Mouse (Mus musculus) forebrain, postnatal 0 days (tissue): Measurements from ENCODE around the gene Ryr2. TPM values are rescaled to one million over a fixed set of nuclear protein-coding genes. Genes with fewer than 3 reads are reported as not detected.
"Not testable (repeated sequence)": the region's sequence is repeated elsewhere in the genome, so short reads cannot be mapped to it uniquely, and the experiment has no call there.

Experiments used
- ATAC-seq: fragments of 200-750 bp; cut with Nextera tagmentation; 2 replicates; pipeline ENCODE4 v1.8.0; 2017; ENCODE audit warnings: mild to moderate bottlenecking, moderate library complexity
- DNase-seq: peaks from one replicate; pipeline ENCODE4 v3.0.0-alpha.2; 2015
- H3K27ac ChIP-seq: fragments of 300-500 bp; sonication (generic); 2 replicates; pipeline ENCODE4 v1.5.1; 2014; ENCODE audit warnings: low read depth, mild to moderate bottlenecking, antibody characterized with exemption, low read length, moderate library complexity, mixed read lengths
- H3K27me3 ChIP-seq: fragments of 300-500 bp; sonication (generic); 2 replicates; pipeline ENCODE4 v1.6.1; 2014; ENCODE audit warnings: mild to moderate bottlenecking, low read length, mixed read lengths; ENCODE audit not compliant: insufficient read depth
- H3K36me3 ChIP-seq: fragments of 300-500 bp; sonication (generic); 2 replicates; pipeline ENCODE4 v1.6.1; 2014; ENCODE audit warnings: mild to moderate bottlenecking, moderate library complexity; ENCODE audit not compliant: insufficient read depth
- H3K4me1 ChIP-seq: fragments of 300-500 bp; sonication (generic); 2 replicates; pipeline ENCODE4 v1.6.1; 2014; ENCODE audit warnings: antibody characterized with exemption; ENCODE audit not compliant: insufficient read depth
- H3K4me2 ChIP-seq: fragments of 300-500 bp; sonication (generic); 2 replicates; pipeline ENCODE4 v1.6.1; 2014; ENCODE audit warnings: low read depth, mild to moderate bottlenecking, moderate library complexity
- H3K4me3 ChIP-seq: fragments of 300-500 bp; sonication (generic); 2 replicates; pipeline ENCODE4 v1.5.1; 2014; ENCODE audit warnings: low read depth, low read length, mixed read lengths
- H3K9ac ChIP-seq: fragments of 300-500 bp; sonication (generic); 2 replicates; pipeline ENCODE4 v1.6.1; 2014; ENCODE audit warnings: mild to moderate bottlenecking
- H3K9me3 ChIP-seq: fragments of 300-500 bp; sonication (generic); 2 replicates; pipeline ENCODE4 v1.6.1; 2016; ENCODE audit warnings: low read length
- CTCF ChIP-seq: sonication (generic); IDR thresholded peaks from 2 replicates; pipeline ENCODE4 v1.5.1; 2016; ENCODE audit warnings: antibody characterized with exemption, control low read depth, low read depth
- WGBS: fragments of 180-500 bp; shearing (Covaris S2); extraction: QIAGEN DNeasy Blood & Tissue Kit; methylation state at CpG from one replicate; pipeline ENCODE4 v1.1.7; 2014; 5-methylcytosine and 5-hydroxymethylcytosine counted together
- polyA plus RNA-seq: library from polyadenylated mRNA; unstranded; fragments of >200 nt; fragmentation: Nextera tagmentation; extraction: Ambion mirVana; gene quantifications from 2 replicates; pipeline ENCODE4 v1.2.1, GENCODE M21; 2015
- total RNA-seq: library from RNA; depleted of rRNA; stranded (reverse); fragments of >200 nt; gene quantifications from 2 replicates; pipeline ENCODE4 v1.2.3, GENCODE M21; 2014

Gene Ryr2
- total and polyA plus RNA-seq, 2 experiments from 2014 or later, result 2.1 to 22.8 TPM

GRCm38 (mm10) chr13:11836304-11837078, 270.3 kb downstream of the Ryr2 start:
- 21% methylated on average over 6 of the region's 6 CpGs for WGBS
- TF ChIP-seq CTCF, result no peak

GRCm38 (mm10) chr13:11831210-11831609, 275.5 kb downstream of the Ryr2 start:
- no peak overlapping the region for H3K27ac ChIP-seq
- no peak for TF ChIP-seq CTCF
- H3K4me2 ChIP-seq, result no peak overlapping the region
- H3K9me3 ChIP-seq, result no peaks in the 10 kb centered on the region
- DNase-seq (no peak), ATAC-seq (no peak)
- H3K27me3 ChIP-seq, result no peaks in the 10 kb centered on the region
- WGBS, result 80% methylated on average over 4 of the region's 4 CpGs
- H3K36me3 ChIP-seq, result no peaks in the 10 kb centered on the region
- H3K4me1 ChIP-seq, result no peaks in the 10 kb centered on the region
- no peak overlapping the region for H3K4me3 ChIP-seq
- H3K9ac ChIP-seq, result no peak overlapping the region

More at GRCm38 (mm10) chr13:11836304-11837078, 270.3 kb downstream of the Ryr2 start:
- Histone ChIP-seq H3K4me3 (no peak overlapping the region), H3K27ac (no peak overlapping the region), H3K4me2 (no peak overlapping the region), H3K9ac (no peak overlapping the region), H3K9me3 (no peaks in the 10 kb centered on the region), H3K36me3 (no peaks in the 10 kb centered on the region), H3K4me1 (no peaks in the 10 kb centered on the region), H3K27me3 (no peaks in the 10 kb centered on the region)
- no peak for ATAC-seq
- no peak for DNase-seq

DNA sequence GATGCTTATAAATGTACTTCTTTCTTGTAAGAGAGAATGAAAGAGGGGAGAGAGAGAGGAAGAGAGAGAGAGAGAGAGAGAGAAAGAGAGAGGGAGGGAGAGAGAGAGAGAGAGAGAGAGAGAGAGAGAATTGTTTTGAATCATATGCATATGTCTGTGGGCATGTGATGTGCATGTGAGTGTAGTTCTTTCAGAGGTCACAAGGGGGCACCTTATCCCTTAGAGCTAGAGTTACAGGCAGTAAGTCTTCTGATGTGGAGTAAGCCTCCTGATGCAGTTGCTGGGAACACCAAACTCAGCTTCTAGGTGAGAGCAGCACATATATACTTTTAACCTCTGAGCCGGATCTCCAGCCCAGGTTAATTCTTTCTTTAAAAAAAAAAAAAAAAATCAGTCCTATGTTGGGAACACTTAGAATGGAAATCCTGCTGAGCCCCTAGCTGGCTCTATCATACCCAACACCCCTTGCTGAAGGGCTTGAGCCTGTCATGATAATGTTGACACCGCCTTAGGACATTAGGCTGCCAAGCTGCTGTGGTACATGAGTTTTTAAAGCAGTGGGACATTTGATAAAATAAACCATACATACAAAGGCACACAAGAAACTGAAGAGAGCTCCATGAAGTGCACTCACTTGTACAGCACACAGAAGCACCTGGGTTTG, 281.1 kb downstream of the Ryr2 start:
- no peaks in the 10 kb centered on the region for H3K27me3 ChIP-seq
- H3K9me3 ChIP-seq, result no peaks in the 10 kb centered on the region
- 89% methylated on average over 2 of the region's 2 CpGs for WGBS
- DNase-seq (no peak), ATAC-seq (no peak)
- TF ChIP-seq CTCF, result peak; percentile 29
- H3K27ac ChIP-seq, result no peak overlapping the region
- H3K9ac ChIP-seq, result no peak overlapping the region
- no peak overlapping the region for H3K4me3 ChIP-seq
- H3K4me2 ChIP-seq, result no peak overlapping the region
- H3K36me3 ChIP-seq, result no peaks in the 10 kb centered on the region
- no peaks in the 10 kb centered on the region for H3K4me1 ChIP-seq

- DNase-seq (no peak), ATAC-seq (no peak)
Measured at GRCm38 (mm10) chr13:11818723-11819122, 288.0 kb downstream of the Ryr2 start.

DNA sequence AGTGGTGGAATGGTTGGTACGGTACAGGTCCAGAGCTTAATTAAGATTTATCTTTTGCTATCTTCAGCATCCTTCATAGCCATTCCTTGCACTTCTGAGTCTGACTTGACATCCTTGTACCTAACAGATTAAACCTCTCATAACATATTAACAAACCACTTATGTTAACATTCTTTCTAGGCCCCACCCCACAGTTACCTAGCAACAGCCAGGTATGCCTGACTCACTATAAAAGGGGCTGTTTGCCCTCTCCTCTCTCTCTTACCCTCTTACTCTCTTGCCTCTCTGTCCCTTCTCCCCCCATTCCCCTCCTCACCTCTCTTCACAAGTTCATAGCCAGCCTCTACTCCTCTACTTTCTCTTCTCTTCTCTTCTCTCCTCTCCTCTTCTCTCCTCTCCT, 297.4 kb downstream of the Ryr2 start:
- not testable (repeated sequence) for H3K27ac ChIP-seq, H3K4me2 ChIP-seq, H3K4me1 ChIP-seq, H3K27me3 ChIP-seq, DNase-seq, H3K9ac ChIP-seq, H3K9me3 ChIP-seq, H3K36me3 ChIP-seq, ATAC-seq, H3K4me3 ChIP-seq
- 92% methylated on average over 1 of the region's 1 CpGs for WGBS

More at GRCm38 (mm10) chr13:11818723-11819122, 288.0 kb downstream of the Ryr2 start:
- TF ChIP-seq CTCF, result no peak
- no peak overlapping the region for H3K4me2 ChIP-seq
- no peaks in the 10 kb centered on the region for H3K36me3 ChIP-seq
- H3K27ac ChIP-seq, result no peak overlapping the region
- no peaks in the 10 kb centered on the region for H3K4me1 ChIP-seq
- no peaks in the 10 kb centered on the region for H3K27me3 ChIP-seq
- WGBS, result 74% methylated on average over 3 of the region's 3 CpGs
- H3K9ac ChIP-seq, result no peak overlapping the region
- no peak overlapping the region for H3K4me3 ChIP-seq
- H3K9me3 ChIP-seq, result no peaks in the 10 kb centered on the region

DNA sequence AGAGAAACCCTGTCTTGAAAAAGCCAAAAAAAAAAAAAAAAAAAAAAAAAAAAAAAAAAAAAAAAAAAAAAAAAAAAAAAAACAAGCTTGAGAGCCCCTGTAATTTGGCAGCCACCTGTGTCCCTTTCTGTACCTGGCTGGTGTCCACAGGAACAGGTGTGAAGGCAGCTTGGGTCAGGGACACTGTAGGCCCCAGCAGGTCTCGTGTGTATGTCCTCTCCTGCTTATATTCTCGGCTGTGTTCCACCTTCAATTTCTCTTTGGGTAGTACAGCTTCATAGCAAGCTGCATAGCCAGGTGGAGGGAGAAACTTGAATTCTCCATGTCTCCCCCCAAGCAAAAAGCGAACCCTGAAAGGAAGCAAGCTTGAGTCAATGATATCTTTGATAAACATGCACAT, 314.2 kb downstream of the Ryr2 start:
- H3K4me2 ChIP-seq, result no peak overlapping the region
- H3K36me3 ChIP-seq, result no peaks in the 10 kb centered on the region
- H3K9ac ChIP-seq, result no peak overlapping the region
- H3K4me1 ChIP-seq, result no peaks in the 10 kb centered on the region
- H3K27ac ChIP-seq, result no peak overlapping the region
- TF ChIP-seq CTCF, result no peak
- H3K4me3 ChIP-seq, result no peak overlapping the region
- no peaks in the 10 kb centered on the region for H3K27me3 ChIP-seq
- 85% methylated on average over 3 of the region's 3 CpGs for WGBS
- no peak for ATAC-seq
- no peak for DNase-seq
- no peaks in the 10 kb centered on the region for H3K9me3 ChIP-seq

GRCm38 (mm10) chr13:11790536-11790935, 316.2 kb downstream of the Ryr2 start:
- no peaks in the 10 kb centered on the region for H3K36me3 ChIP-seq
- WGBS, result 56% methylated on average over 5 of the region's 5 CpGs
- no peak overlapping the region for H3K4me3 ChIP-seq
- H3K9ac ChIP-seq, result no peak overlapping the region
- no peak overlapping the region for H3K27ac ChIP-seq
- no peak for TF ChIP-seq CTCF
- ATAC-seq (no peak), DNase-seq (peak; percentile 2)
- no peak overlapping the region for H3K4me2 ChIP-seq
- no peaks in the 10 kb centered on the region for H3K27me3 ChIP-seq
- H3K4me1 ChIP-seq, result no peaks in the 10 kb centered on the region
- no peaks in the 10 kb centered on the region for H3K9me3 ChIP-seq
